8 mouse cellular contexts compared by ENCODE assay signal in genomic region chrX:135839397-135840391, GRCm38 (mm10). TPM values are rescaled to one million over a fixed set of nuclear protein-coding genes. Genes with fewer than 3 reads are reported as not detected.
DNase-seq lines count a peak whose midpoint lies in the region; ATAC-seq and TF ChIP-seq lines count a peak whose summit lies in the region.
"Not testable (repeated sequence)": the region's sequence is repeated elsewhere in the genome, so short reads cannot be mapped to it uniquely, and the experiment has no call there.

No protein-coding gene starts in this region.

- H3K9me3 ChIP-seq in heart, embryonic 14.5 days (ENCODE audit: control insufficient read depth, low read length); kidney, embryonic 14.5 days (ENCODE audit: control insufficient read depth, low read length); limb, embryonic 15.5 days; midbrain, embryonic 12.5 days: not testable (repeated sequence)

- not testable (repeated sequence) for ATAC-seq in heart, embryonic 14.5 days (ENCODE audit: insufficient number of reproducible peaks, insufficient read depth, low FRiP score, low read depth)
- ATAC-seq in kidney, embryonic 14.5 days (ENCODE audit: low FRiP score, low TSS enrichment), result peak; percentile 22; the same call in 1 of the 2 replicates
- 0 out of 2 replicates have a peak, but pooled peaks have one; percentile 14 for ATAC-seq in limb, embryonic 15.5 days (ENCODE audit: insufficient number of reproducible peaks, low FRiP score, low TSS enrichment, low read depth)
- ATAC-seq in midbrain, embryonic 12.5 days (ENCODE audit: low FRiP score, low read depth), result peak; percentile 23

- not testable (repeated sequence) for TF ChIP-seq POLR2A in small intestine, adult 2 months (IDR thresholded peaks at IDR 0.05; ENCODE audit: low read depth, low read length)

- peak; percentile 74 for DNase-seq in CD4-positive, CD25-positive, alpha-beta regulatory T cell, adult 2 months (ENCODE audit: low read depth, low spot score)
- peak; percentile 2 for DNase-seq in c-Kit-positive CD71-negative TER-119-negative erythroid progenitor cells, embryonic 14.5 days (ENCODE audit: low read depth)
- DNase-seq in fibroblast of lung, adult 2 months (ENCODE audit: low read depth), result peak; percentile 0

- H3K27ac ChIP-seq in heart, embryonic 14.5 days (replicated peaks in 1 of 2; ENCODE audit: control insufficient read depth in 1 of 2, insufficient read depth in 1 of 2, low read depth in 2 of 2, low read length in 2 of 2); kidney, embryonic 14.5 days (ENCODE audit: low read depth, low read length); limb, embryonic 15.5 days; small intestine, adult 2 months (ENCODE audit: insufficient read depth, low read depth, low read length): not testable (repeated sequence)
- H3K27ac ChIP-seq in midbrain, embryonic 12.5 days (replicated peaks), result peak overlapping the region; percentile 58; the same call in 1 of the 2 replicates

- 21% methylated on average over 16 of the region's 17 CpGs for WGBS in heart, embryonic 14.5 days
- WGBS in kidney, embryonic 14.5 days, result 22% methylated on average over 10 of the region's 17 CpGs
- 26% methylated on average over 16 of the region's 17 CpGs for WGBS in limb, embryonic 15.5 days
- 14% methylated on average over 14 of the region's 17 CpGs for WGBS in midbrain, embryonic 12.5 days
- 14% methylated on average over 16 of the region's 17 CpGs for WGBS in small intestine, adult 2 months

- H3K27me3 ChIP-seq in heart, embryonic 14.5 days (ENCODE audit: control insufficient read depth, insufficient read depth, low read length); kidney, embryonic 14.5 days (ENCODE audit: control insufficient read depth, insufficient read depth, low read length); limb, embryonic 15.5 days; midbrain, embryonic 12.5 days; small intestine, adult 2 months (ENCODE audit: control insufficient read depth, insufficient read depth, low read length): not testable (repeated sequence)

- not testable (repeated sequence) for TF ChIP-seq CTCF in small intestine, adult 2 months (IDR thresholded peaks at IDR 0.05; ENCODE audit: extremely low read depth, insufficient read length, insufficient replicate concordance, low read depth, low read length)

- H3K4me3 ChIP-seq in heart, embryonic 14.5 days (ENCODE audit: control insufficient read depth in 1 of 2, insufficient read depth in 1 of 2, low read depth in 1 of 2, low read length in 2 of 2), result peak overlapping the region; percentile 47 to 63
- peak overlapping the region; percentile 40 for H3K4me3 ChIP-seq in kidney, embryonic 14.5 days (ENCODE audit: low read length)
- H3K4me3 ChIP-seq in limb, embryonic 15.5 days, result peak overlapping the region; percentile 51
- H3K4me3 ChIP-seq in midbrain, embryonic 12.5 days, result peak overlapping the region; percentile 52
- peak overlapping the region; percentile 38 for H3K4me3 ChIP-seq in small intestine, adult 2 months (ENCODE audit: low read depth, low read length)

- H3K9ac ChIP-seq in heart, embryonic 14.5 days (ENCODE audit: low read length), result peak overlapping the region; percentile 70
- H3K9ac ChIP-seq in kidney, embryonic 14.5 days (ENCODE audit: low read depth, low read length), result peak overlapping the region; percentile 42; the same call in 1 of the 2 replicates
- 0 out of 2 replicates have a peak overlapping the region, but pooled peaks have one; percentile 23 for H3K9ac ChIP-seq in limb, embryonic 15.5 days
- H3K9ac ChIP-seq in midbrain, embryonic 12.5 days (replicated peaks), result peak overlapping the region; percentile 64

- peak overlapping the region; percentile 72 for H3K4me2 ChIP-seq in heart, embryonic 14.5 days (ENCODE audit: low read length)
- peak overlapping the region; percentile 55 for H3K4me2 ChIP-seq in kidney, embryonic 14.5 days (replicated peaks; ENCODE audit: low read depth, low read length)
- peak overlapping the region; percentile 73 for H3K4me2 ChIP-seq in limb, embryonic 15.5 days
- H3K4me2 ChIP-seq in midbrain, embryonic 12.5 days (replicated peaks), result peak overlapping the region; percentile 68

- H3K36me3 ChIP-seq in heart, embryonic 14.5 days (ENCODE audit: control insufficient read depth, insufficient read depth, low read length); kidney, embryonic 14.5 days (ENCODE audit: control insufficient read depth, insufficient read depth, low read length); limb, embryonic 15.5 days; midbrain, embryonic 12.5 days; small intestine, adult 2 months (ENCODE audit: control insufficient read depth, insufficient read depth, low read length): not testable (repeated sequence)

- not testable (repeated sequence) for H3K4me1 ChIP-seq in heart, embryonic 14.5 days (ENCODE audit: control insufficient read depth in 2 of 2, insufficient read depth in 2 of 2, low read length in 2 of 2); kidney, embryonic 14.5 days (ENCODE audit: control insufficient read depth, insufficient read depth, low read length); limb, embryonic 15.5 days; midbrain, embryonic 12.5 days; small intestine, adult 2 months (ENCODE audit: control insufficient read depth, insufficient read depth, insufficient read length, low read length)

RNA-seq across cellular contexts. Expression of gene Gprasp2, which starts 0.9 kb away (rescaled TPM):
- polyA plus RNA-seq in heart, embryonic 14.5 days (2014; fragmentation: Nextera tagmentation; extraction: Ambion mirVana), result 20.7 and 21.5 TPM in 2 replicates
- 11.4 and 21.6 TPM in 2 replicates for polyA plus RNA-seq in kidney, embryonic 14.5 days (2014; fragmentation: Nextera tagmentation; extraction: Ambion mirVana)
- polyA plus RNA-seq in limb, embryonic 15.5 days (2015; fragmentation: Nextera tagmentation; extraction: Ambion mirVana), result 37.8 and 38.8 TPM in 2 replicates
- 80.3 and 94.1 TPM in 2 replicates for polyA plus RNA-seq in midbrain, embryonic 12.5 days (2016; fragmentation: Nextera tagmentation; extraction: Ambion mirVana)
- polyA plus RNA-seq in small intestine, adult 2 months (2012; rRNA removed), result 0.58 and 1.1 TPM in 2 replicates

RNA-seq across cellular contexts. Expression of gene Bhlhb9, which starts 42.3 kb away (rescaled TPM):
- 64.4 and 65.9 TPM in 2 replicates for polyA plus RNA-seq in heart, embryonic 14.5 days (2014; fragmentation: Nextera tagmentation; extraction: Ambion mirVana)
- 38.6 and 56.1 TPM in 2 replicates for polyA plus RNA-seq in kidney, embryonic 14.5 days (2014; fragmentation: Nextera tagmentation; extraction: Ambion mirVana)
- polyA plus RNA-seq in limb, embryonic 15.5 days (2015; fragmentation: Nextera tagmentation; extraction: Ambion mirVana), result 46.9 and 48.6 TPM in 2 replicates
- 83.9 and 90.3 TPM in 2 replicates for polyA plus RNA-seq in midbrain, embryonic 12.5 days (2016; fragmentation: Nextera tagmentation; extraction: Ambion mirVana)
- polyA plus RNA-seq in small intestine, adult 2 months (2012; rRNA removed), result 0.13 and 0.52 TPM in 2 replicates

Comparison
In these comparisons a context has a peak if more than half of its experiments do, and no peak if none do; other contexts are left out.
1. DNase-seq: peak in every context shown above with its lines; median percentile 74 in CD4-positive, CD25-positive, alpha-beta regulatory T cell, adult 2 months; 2 in c-Kit-positive CD71-negative TER-119-negative erythroid progenitor cells, embryonic 14.5 days; 0 in fibroblast of lung, adult 2 months.
2. RNA of gene Bhlhb9, which starts 42.3 kb away (polyA plus RNA-seq): 83.9 to 90.3 TPM in midbrain, embryonic 12.5 days, 64.4 to 65.9 TPM in heart, embryonic 14.5 days, 38.6 to 56.1 TPM in kidney, embryonic 14.5 days and 46.9 to 48.6 TPM in limb, embryonic 15.5 days; 0.13 to 0.52 TPM in small intestine, adult 2 months; every median in the first group is over 10 times any median in the second.
3. Peak in every context shown above with its lines, with median percentiles within 50 percentile points of each other: H3K4me2 ChIP-seq, H3K4me3 ChIP-seq and H3K9ac ChIP-seq.